Mouse (Mus musculus) gastrocnemius, adult 18-20 months (tissue): Measurements from ENCODE around the gene Trim47. TPM values are rescaled to one million over a fixed set of nuclear protein-coding genes. Genes with fewer than 3 reads are reported as not detected.

Source experiments
- DNase-seq: peaks from one replicate; pipeline ENCODE4 v3.0.0; 2021; ENCODE audit warnings: low spot score
- long read RNA-seq, 2 experiments: library from polyadenylated mRNA; stranded (forward); transcript quantifications; one replicate each; pipeline ENCODE4 v2.0.0; 2021
- total RNA-seq, 2 experiments: library from RNA; stranded (reverse); gene quantifications; 2 replicates each; pipeline ENCODE4 v1.2.3; 2021

Trim47 gene
- 1 to 10 TPM; 8.1 to 9.6 TPM for total RNA-seq
- long read RNA-seq, experiment 1, transcript Trim47-202 (6 exons, 2,192 nt): major isoform, 13 of 25 reads
- long read RNA-seq, experiment 1, transcript Trim47-201 (6 exons, 2,204 nt): minor isoform, 7 of 25 reads
- long read RNA-seq, experiment 1, partial matches to known transcripts: 0 of 25 reads
- long read RNA-seq, experiment 1, other reads (novel, unspliced or antisense): 3 of 25 reads
- long read RNA-seq, experiment 2, transcript Trim47-202 (6 exons, 2,192 nt): major isoform, 6 of 18 reads
- long read RNA-seq, experiment 2, partial matches to known transcripts: 1 of 18 reads
- long read RNA-seq, experiment 2, other reads (novel, unspliced or antisense): 7 of 18 reads

DNA sequence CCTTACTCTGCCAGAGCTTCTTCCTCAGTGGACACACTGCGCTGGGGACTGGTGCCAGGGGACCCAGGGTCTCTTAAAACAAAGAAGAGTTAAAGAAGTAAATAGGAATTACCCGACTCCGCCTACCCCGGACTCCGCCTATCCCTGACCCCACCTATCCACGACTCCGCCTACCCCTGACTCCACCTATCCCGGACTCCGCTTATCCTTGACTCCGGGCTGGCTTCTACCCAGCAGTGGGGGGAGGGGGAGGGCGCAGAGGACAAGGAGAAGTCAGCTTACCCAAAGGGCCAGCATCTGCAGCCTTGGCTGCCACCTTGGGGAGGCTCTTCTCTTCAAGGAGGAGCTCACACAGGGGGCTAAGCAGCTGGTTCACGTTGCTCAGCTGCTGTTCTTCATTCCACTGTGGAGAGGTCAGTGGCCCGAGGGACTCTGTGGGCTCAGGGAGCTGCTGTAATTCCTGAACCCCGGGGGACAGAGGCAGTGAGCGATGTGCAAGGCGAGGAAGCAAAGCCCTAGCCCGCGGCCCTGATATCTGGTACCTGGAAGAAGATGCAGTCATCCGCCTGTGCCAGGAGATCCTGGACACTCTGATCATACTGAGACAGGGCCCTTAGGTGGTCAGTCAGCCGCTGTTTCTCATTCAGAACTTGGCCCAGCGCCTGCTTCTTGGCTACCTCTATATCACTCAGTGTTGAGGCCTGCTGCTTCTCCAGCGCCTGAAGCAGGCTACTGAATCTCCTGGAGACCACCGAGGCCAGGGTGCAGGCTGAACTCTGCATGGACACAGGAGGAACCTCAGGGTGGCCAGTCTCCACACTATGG lies at the start of gene Trim47:
Trim47 (minus strand) TSS at position 55 of the 825 bp plus-strand sequence.
- peak; percentile 70 for DNase-seq

- DNase-seq: no peak
Observed at GRCm38 (mm10) chr11:116176010-116176409, 49.0 kb upstream of the Trim47 start.

GRCm38 (mm10) chr11:116174775-116175448 lies 47.9 kb upstream of the Trim47 start:
- no peak for DNase-seq

DNA sequence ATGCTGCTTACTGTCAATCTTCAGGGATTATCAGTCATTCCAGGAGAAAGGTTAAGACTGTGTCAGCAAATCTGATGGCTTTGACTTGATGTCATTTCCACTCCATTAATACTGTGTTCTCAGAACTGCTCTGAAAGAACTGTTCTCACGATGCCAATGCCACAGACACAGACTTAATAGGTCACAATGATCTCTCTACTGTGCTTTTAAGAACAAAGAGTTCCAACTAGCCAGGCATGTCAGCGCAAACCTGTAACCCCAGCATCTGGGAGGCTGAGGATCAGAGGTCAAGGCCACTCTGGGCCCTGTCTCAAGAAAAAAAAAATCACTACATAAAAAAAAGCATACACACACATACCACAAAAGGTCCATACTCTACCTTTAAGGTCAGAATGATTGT lies 44.9 kb upstream of the Trim47 start:
- DNase-seq: no peak

GRCm38 (mm10) chr11:116170003-116170800 lies 43.2 kb upstream of the Trim47 start:
- no peak for DNase-seq

DNA sequence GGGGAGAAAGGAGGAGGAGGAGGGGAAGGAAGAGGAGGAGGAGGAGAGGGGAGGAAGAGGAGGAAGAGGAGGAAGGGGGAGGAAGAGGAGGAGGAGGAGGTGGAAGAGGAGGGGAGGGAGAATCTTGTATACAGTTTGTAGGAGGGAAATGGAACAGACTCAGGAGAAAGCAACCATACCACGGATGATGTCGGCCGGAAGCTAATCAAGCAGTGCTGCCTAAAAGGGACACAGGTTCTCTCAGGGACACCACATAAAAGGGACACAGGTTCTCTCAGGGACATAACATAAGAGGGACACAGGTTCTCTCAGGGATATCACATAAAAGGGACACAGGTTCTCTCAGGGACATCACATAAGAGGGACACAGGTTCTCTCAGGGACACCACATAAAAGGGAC lies 42.2 kb upstream of the Trim47 start:
- DNase-seq: no peak

DNA sequence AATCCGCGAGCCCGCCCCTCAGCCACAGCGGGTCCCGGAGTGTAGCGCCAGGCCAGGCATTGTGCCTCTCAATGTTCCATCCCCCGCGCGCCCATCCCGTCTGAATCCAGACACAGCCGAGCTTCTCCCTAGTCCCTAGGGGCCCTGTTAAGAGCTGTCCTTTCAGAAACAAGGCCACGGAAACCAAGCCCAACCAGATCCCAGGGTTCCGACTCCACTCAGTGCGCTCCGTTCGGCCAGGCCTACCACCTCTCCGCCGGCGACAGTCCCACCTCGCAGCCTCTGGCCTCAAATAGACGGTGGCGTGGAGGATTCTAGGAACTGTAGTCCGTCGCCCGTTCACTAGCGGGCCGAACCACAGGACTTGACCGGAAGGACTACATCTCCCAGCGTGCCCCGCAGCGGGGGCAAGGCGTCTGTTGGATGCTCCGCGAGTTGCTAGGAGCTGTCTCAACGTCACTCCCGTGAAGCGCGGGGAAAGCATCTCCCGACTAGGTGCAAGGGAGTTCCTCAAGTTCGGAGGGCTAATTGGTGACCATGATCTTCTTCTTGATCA lies 41.0 kb upstream of the Trim47 start, which contains the start of gene Fbf1:
Fbf1 (minus strand) TSS at position 283 of the 556 bp plus-strand sequence.
- DNase-seq: peak; percentile 96

GRCm38 (mm10) chr11:116167232-116167631 lies 40.2 kb upstream of the Trim47 start:
- DNase-seq: no peak

DNA sequence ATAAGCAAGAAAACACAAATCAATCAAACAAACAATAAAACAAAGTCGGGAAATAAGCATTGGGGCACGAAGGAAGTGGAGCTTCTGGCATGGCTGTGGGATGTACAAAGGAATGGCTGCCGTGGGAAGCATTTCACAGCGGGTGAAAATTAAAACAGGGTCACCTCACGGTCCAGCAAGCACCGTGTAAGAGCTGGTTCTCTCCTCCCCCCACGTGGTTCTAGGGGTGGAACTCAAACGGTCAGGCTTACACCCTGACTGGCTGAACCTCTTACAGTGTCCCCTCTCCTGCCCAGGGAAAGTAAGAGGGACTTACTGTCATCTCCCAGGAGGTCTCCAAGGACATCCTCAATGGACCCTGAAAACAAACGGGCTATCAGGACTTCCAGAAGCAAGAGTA lies 36.0 kb upstream of the Trim47 start:
- DNase-seq: no peak

DNA sequence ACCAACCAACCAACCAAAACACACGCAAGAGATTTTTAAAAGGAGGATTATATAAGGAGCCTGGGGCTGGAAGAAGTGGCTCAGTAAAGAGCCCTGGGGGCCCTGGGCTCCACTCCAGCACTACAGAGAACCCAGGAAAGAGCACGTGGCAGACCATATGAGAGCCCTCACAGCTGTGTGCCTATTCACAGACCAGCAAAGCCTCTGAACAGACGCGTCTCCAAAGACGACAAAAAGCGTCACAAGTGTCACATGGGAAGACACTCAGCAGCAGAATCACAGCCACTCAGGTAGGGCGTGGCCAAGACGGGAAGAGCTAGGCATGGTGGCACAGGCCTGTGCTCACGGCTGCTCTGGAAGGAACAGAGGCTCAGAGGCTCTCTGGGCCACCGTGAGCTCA lies 35.1 kb upstream of the Trim47 start:
- DNase-seq: no peak

GRCm38 (mm10) chr11:116161312-116161711 lies 34.3 kb upstream of the Trim47 start:
- DNase-seq: no peak

DNA sequence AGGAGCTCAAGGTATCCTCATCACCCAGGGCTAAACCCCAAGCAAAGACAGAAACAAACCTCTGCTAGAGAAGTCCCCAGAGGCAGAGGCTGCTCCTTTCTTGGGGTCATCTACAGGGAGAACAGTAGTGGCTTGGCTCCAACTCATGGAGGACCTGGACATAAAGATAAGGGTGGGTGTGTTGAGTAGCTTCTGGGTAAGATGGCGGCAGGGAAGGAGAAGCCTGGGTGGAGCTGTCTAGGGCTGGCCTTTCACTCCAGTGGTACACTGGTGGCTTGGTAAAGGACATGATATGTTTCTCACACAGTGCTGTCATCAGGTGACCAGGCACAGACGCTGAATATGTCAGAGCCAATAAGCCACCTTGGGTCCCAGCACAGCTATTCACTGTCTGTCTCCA lies 23.9 kb upstream of the Trim47 start:
- DNase-seq: no peak

GRCm38 (mm10) chr11:116149341-116149740 lies 22.3 kb upstream of the Trim47 start:
- no peak for DNase-seq

DNA sequence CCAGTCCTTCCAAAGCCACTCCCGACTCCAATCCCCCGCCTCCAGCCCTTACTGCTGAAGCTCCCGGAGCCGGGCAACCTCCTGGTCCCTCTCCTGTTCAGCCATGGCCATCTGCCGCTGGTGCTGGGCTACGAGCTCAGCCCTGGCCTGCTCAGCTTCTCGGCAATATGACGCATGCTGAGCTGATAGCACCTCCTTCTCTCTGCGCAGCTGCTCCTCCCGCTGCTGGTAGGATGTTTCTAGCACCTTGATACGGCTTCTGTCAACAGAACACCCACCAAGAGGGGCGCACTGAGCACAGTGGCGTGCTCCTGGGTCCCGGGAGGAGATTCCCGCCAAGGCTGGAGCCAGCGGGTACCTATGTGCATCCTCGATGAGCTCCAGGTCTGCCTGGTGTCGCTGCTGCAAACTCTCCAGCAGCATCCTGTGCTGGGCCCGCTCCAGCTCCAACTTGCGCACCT lies 21.8 kb upstream of the Trim47 start:
- no peak for DNase-seq

- no peak for DNase-seq
Observed at GRCm38 (mm10) chr11:116146294-116146985, 19.4 kb upstream of the Trim47 start.

GRCm38 (mm10) chr11:116145481-116146293 lies 18.7 kb upstream of the Trim47 start:
- DNase-seq: no peak

GRCm38 (mm10) chr11:116143468-116143867 lies 16.5 kb upstream of the Trim47 start:
- no peak for DNase-seq

GRCm38 (mm10) chr11:116142211-116142991 lies 15.4 kb upstream of the Trim47 start:
- no peak for DNase-seq
